Mouse (Mus musculus): ENCODE measurements around the gene Cxcl2. TPM values are rescaled to one million over a fixed set of nuclear protein-coding genes. Genes with fewer than 3 reads are reported as not detected.

Cxcl2 gene
- total RNA-seq (2021): 1.1 TPM in 1 of 2 replicates, not detected in the other
- long read RNA-seq: 0 reads

DNA sequence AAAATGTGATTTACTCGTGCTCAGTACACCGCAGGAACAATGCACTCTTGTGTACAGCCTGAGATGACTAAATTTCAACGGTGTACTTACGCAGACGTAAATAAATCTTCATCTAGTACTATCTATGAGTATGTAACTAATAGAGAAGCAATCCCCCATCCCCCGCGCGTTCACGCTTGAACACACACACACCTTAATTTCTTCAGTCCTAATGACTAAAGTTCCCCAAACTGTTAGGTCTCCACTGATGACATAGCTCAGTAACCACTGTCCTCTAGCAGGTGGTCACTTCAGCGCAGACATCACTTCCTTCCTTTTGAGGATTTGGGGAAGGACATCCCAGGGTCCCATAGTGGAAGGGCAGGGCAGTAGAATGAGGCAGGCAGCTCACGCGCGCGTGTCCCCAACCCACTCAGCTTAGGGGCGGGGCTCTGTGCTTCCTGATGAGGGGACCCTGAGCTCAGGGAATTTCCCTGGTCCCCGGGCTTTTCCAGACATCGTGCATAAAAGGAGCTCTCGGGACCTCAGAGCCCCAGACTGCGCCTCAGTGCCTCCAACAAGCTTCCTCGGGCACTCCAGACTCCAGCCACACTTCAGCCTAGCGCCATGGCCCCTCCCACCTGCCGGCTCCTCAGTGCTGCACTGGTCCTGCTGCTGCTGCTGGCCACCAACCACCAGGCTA lies at the start of gene Cxcl2:
Cxcl2 (plus strand) TSS at position 533 of the 682 bp plus-strand sequence.
- DNase-seq: no peak

DNA sequence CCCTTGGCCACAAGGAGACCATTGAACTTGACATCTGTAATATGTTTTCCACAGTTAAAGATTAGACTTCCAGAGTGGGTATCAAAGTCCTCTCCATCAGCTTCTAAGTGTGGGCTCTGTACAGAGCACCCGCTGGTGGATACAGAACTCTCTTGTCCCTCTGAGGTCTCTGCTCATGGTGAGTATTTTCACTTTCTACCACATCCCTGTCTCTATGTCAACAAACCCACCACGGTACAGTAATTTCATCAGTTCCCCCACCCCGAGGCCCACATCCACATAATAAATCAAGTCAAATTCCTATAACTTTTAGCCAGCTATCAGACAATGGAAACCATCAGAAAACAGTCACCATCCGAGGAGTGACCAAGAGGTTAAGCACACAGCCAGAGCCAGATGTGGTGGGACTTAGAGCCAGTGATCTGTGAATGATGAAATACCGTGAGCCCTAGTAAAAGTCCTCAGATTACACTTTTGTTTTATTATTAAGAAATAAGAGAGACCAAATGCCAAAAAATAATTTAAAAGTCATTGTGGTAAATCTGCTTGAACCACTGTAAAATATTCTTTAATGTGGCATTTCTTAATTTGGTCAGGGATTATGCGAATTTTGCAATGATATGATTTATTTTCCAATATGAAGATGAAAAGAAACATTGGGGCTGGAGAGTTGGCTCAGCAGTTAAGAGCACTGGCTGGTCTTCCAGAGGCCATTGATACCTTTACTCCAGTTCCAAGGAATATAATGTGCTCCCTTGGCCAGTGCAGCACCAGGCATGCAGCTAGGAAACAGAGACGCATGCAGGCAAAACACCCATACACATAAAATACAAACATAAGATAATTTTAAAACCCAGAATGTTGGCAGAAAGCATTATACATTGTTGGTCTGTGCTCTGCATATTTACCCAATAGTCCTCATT lies 48.1 kb upstream of the Cxcl2 start:
- no peak for DNase-seq

DNA sequence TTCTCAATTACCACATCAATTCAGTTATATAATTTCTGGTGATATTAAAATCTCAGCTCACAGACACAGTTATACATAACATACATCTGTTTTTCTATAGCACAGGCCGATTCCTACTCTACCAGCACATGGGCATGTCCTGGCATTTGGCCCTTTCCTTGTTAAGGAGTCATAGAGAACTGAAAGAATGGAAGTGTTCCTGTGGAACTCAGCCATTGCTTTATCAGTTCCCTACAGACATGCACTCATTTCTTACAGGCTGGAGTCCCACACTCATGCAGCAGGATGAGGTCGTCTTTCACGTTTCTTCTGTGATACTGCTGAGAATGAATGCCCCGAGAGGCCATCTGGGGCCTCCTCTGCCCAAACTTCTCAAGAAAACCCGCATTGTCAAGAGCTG lies 46.2 kb upstream of the Cxcl2 start:
- no peak for DNase-seq

DNA sequence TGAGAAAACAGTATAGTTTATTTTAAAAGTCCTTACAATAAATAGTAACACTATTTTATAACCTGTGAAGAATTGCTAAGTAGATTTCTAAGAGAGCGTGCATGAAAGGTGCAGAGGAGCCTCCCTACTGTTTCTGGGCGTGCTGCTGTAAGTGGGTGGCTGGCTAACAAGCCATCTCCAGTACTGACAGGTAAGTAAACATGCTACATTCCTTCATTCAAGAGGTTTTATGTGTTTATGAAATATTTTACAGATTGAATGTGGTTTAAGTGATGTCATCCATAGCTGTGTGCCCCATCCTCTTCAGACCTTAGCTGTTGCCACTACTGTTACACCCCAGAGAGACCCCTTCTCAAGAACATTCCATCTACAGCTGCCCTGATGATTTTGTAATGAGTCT lies 45.2 kb upstream of the Cxcl2 start:
- DNase-seq: no peak

DNA sequence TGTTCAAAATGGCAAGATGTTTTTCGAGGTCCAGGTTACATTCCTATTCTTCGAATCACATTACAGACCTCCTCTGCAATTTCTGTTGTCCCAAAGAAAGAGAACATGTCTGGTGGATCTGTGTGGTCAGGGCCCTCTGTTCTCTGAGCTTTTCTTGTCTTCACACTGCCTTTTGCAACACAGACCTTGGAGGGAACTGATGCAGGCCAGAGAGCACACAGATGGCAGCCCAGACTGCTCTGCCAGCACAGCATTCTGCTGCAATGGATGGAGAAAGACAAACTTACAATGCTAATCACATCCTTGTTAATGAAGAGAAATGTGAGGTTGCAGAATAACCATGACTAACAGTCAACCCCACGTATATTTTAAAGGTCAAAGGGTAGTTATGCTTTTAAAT lies 44.6 kb upstream of the Cxcl2 start:
- no peak for DNase-seq

DNA sequence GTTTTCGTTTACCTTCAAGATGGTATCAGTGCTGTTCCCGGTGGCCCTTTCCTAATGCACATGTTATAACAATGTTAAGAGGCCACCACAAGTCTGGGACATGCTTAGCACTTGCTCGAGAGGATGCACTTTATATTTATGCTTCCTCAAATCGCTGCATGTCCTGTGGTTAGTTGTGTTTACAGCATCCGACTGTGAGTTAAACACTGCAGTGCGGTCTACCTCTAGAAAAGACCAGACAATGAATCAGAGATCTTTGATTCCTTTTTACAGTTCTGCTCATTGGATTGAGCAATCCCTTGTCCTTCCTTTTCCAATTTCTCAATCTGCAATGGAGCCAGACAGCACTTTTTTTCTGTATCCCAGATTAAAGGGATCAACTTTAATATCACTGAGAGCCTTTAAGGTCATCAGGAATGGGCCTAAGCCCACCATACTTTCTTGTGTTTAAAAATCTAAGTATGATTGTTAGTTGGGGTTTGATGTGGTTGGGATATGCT lies 41.7 kb upstream of the Cxcl2 start:
- DNase-seq: no peak

DNA sequence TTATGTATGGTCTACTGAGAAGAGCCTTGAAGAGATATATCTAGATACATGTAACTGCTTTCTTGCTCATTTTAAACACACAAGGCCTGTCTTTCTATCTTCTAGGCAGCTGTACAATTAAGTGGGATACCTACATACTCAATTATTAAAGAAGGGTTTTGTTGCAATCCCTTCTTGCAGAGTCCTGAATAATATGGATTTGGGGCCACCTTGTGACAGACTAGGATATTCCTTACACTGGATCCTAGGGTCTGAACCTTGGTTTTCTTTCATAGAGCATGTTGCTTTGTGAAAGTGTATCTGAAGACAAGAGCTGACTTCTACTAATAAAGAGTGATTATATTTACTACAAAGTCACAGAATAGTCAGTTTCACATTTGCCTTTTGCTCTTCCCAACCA lies 36.9 kb upstream of the Cxcl2 start:
- DNase-seq: no peak

DNA sequence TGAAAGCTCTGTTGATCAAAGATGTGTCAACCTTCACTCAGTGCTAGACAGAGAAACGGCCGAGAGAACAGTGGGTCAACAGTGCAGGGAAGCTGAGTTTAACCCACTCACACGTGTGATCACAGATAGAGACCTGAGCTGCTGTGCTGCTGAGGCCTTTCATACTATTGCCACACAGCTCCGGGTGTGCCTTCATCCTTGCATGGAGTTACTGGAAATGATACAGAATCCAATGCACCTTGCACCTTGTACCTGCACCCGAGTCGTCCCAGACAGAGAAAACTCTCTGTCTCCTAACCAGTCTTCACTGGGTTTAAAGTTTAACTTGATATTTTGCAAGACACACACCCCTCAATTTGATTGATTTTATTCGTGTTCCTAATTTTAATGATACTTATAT lies 31.3 kb upstream of the Cxcl2 start:
- no peak for DNase-seq

DNA sequence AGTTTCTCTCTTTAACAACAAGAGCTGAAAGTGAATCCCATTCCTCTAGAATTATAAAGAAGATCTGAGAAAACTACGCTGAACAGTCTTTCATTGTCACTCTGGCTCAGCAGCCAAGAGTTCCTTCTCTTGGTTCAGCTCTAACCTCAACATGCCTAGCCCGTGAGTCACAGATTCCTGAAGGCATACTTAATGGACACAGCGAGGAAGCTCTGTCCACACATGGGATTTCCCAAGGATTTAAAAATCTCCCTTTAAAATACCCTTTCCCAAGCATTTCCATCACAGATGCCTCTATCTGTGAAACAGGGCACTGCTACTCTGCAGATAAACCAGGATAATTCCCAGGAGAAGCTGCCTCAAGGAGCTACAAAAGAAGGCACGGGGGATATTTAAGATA lies 27.6 kb upstream of the Cxcl2 start:
- peak; percentile 44 for DNase-seq

DNA sequence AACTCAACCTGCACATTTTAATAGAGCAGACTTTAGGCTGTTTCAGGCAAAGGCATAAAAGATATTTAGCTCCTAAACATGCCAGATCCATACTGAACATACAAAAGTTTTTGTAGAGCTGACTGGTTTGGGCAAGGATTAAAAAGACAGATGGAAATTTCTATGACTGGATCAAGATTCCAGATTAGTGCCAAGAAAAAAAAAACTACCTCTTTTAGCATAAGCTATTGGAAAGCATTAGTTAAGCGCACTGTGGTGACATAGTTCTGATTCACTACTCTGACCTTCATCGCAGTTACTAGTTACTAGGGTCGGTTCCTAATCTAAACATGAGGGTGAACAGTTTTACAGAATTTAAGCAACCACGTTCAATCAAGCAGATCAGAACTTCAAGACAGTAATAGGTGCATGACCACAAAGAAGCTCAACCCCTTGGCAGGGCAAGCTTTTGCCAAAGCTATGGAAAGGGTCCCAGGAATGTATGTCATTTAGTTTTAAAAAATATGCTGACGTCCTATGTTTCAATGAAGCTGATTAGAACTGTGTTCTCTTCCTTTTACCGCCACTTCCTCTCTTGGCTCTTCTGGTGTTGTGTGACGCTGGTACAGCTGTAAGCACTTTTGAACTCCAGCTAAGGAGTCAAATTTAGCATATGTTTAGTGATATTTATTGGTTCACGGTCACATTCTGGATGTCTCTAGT lies 27.0 kb upstream of the Cxcl2 start:
- no peak for DNase-seq

DNA sequence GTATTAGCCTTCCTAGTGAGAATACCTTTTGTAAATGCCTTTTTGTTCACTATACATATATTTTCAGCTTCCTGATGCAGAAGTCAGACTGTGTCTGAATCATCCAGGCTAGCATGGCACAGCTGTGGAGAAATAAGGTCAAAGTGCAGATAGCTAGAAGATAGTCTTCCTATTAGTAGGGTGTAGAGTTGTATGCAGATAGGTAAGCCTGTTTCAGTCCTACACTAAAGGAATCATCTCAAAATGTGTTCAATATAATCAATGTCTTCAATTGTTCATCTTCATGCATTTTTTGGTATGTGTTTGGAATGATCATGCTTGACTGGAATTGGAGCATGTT lies 26.5 kb upstream of the Cxcl2 start:
- no peak for DNase-seq

DNA sequence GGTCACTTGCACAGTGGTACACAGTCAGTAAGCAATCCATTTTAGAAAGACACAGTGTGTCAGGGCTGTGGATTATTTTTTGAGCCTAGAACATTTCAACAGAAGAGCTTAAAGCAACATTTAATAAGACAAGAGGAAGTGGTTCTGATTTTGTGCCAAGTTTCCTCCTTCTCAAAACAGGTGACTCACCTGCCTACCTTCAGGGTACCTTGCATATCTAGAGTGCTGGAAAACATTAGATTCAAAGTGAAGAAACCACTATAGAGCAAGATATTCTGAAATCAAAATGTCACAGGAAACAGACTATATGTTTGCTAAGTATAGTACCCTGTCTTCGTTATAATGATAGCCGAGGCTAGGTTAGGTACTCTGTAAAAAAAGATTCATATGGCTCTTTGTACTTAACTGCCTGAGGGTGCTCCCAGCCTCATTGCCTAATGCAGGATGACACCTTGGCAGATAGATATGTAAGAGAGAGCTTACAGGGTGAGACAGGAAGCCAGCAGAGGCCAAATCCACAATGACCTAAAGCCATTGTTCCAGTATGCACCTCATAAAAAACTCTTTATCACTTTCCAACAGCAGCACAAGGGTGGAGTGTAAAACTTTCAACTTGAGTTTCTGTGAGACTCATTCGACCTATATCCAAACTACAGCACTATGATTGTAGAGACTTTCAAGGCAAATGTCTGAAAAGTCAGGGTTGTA lies 24.2 kb upstream of the Cxcl2 start:
- DNase-seq: no peak

DNA sequence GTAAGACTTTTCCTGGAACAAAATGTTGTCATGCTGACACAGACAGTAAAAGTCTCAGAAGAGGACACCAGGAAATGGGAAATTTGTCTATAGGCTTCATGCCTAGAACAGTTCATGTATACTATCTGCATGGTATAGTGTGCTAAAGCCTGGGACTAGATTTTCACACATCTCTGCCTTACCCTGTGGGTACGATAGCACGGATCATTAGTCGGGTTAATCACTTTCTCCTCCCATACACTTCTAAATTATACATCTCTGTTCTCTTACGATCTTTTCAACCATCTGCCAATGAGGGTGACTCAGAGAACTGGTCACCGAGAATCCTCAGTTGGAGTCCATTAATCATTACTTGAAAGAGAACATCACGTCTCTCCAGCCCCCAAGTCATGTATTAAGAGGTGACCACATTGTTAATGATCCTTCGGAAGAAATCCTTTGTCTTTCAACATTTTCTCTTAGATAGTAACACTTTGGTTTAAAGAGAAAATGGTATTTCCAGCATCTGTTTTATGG lies 23.3 kb upstream of the Cxcl2 start:
- no peak for DNase-seq

DNA sequence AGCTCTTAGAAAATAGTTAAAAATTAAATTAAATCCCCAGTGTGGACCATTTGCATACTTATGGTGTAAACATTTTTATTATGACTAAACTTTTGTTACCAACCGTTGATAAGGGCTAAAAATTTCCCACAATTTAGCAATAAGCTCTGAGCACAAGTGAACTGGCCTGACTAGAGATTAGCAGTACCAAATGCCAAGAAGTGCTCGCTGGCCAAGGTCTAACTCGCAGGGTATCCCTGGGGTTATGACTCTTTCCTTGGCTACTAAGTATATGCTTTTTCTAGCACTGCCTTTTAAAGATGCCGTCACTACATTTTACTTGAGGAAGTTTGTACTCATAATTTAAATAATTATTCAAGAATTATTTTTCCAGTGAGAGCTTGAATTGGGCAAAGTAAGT lies 22.6 kb upstream of the Cxcl2 start:
- peak; percentile 14 for DNase-seq

DNA sequence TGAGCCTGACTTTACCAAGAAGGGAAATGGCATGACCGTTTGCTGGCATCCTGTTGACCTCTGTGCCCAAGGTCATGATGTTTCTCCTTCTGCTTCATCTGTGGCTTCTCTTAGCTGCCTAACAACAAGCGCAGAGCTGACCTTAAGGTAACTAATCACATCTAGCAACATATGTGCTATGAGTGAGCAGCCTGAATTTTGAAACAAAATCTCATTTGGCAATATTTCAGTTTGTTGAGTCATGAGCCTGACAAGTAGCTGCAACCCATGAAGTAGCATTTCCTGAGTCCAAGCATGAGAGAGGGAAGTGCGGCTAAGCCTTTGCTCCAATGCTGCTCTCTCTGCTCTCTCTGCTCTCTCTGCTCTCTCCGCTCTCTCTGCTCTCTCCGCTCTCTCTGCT lies 22.0 kb upstream of the Cxcl2 start:
- no peak for DNase-seq

DNA sequence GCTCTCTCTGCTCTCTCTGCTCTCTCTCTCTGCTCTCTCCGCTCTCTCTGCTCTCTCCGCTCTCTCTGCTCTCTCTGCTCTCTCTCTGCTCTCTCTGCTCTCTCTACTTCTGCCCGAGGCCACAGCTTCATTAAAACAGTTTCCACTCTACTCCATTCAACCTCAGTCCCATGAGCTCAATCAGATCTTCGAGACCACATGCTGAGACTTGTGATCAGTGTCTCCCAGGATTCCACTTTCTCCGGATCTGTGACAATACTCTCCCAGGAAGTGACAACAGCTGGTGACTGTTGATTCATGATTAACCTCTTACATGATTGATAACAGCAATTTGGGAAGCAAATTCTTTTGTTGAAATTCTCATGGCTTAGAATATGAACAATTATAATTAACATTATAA lies 21.5 kb upstream of the Cxcl2 start:
- DNase-seq: no peak

DNA sequence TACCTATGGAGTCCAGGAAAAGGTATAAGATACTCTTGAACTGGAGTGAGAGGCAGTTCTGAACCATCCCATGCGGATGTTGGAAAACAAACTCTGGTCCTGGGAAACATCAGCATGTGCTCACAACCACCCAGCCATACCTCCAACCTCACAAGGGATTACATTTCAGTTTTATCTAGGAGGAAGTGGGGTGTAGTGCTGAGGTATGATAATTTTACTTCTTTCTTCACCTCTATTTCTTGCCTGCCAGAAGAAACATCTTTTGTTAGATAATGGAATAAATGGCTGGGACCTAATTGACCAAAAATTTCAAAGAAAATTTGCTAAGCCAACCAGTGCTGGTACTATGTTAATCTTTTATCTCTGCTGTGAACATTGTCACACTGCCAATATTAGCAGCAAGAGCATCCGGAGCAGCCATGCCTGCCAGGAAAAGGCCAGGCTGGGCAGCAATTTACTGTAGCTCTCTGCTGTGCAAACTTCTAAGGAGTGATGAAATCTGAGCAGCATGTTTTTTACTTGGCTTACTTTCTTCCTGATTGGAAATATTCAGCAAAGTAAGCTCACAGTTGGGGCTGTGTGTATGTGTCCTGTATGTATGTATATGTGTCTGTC lies 18.9 kb upstream of the Cxcl2 start:
- DNase-seq: no peak

DNA sequence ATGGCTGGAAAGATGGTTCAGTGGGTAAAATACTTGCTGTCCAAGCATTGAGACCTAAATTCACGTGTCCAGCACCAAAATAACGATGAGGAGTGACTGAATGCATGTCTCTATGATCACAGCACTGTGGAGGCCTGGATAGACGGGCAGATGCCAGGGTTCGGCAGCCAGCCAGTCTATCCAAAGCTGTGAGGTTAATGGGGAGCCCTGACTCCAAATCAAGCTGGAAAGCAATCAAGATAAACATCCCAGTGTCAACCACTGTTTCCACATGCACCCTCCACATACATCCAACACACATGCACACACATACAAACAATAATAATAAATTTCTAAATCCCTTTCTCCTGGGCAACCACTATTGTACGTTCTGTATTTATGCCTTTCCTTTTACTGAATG lies 15.0 kb upstream of the Cxcl2 start:
- no peak for DNase-seq

DNA sequence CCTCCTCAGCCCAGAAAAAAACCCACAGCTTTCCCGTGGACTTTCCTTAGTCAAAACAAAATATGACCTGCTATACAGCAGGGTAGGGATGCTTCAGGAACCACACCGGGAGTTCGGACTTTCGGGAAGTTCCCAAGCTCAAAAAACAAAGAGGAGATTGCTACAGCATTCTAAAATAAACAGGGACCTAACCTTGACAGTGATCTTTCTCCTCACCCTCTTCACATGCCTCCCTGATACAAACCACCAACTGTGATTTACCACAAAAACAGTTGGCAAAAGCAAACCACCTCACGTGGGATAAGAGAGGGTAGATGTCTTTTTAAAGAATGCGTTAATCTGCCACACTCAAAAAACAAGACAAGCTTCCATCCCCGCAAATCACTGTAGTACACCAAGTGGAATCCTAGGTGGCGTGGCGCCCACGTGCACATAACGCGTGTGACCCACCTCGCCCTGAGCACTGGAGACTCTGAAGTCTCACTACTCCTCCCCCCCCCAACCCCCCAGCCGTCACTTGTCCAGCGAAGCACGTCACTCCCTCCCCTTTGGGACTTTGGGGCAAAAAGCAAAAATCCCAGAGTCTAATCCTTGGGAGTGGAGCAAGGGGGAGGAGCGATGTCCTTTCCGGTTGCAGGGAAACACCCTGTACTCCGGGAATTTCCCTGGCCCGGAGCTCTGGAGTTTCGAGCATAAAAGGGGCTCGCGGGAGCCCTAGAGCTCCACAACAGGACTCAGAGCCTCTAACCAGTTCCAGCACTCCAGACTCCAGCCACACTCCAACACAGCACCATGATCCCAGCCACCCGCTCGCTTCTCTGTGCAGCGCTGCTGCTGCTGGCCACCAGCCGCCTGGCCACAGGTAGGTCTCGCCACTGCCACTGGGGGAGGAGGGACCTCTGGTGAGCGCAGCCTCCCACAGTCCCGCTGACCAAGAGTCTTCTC lies 12.9 kb upstream of the Cxcl2 start, which contains the start of gene Cxcl1:
Cxcl1 (plus strand) TSS at position 723 of the 945 bp plus-strand sequence.
- peak; percentile 38 for DNase-seq

DNA sequence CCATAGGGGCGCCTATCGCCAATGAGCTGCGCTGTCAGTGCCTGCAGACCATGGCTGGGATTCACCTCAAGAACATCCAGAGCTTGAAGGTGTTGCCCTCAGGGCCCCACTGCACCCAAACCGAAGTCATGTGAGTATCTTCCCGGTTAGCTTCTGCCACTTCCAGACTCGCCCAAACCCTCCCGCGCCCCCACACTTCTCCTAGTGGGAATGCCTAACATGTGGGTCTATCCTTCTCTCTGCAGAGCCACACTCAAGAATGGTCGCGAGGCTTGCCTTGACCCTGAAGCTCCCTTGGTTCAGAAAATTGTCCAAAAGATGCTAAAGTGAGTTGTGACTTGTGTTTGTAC lies 12.2 kb upstream of the Cxcl2 start:
- no peak for DNase-seq
